Mouse (Mus musculus) WW6 (cell line): ENCODE data around the gene Acin1.

Experiments
- DNase-seq: peaks from one replicate; pipeline ENCODE4 v3.0.0-alpha.2; 2013; ENCODE audit warnings: low read depth, low spot score

Gene Acin1

GRCm38 (mm10) chr14:54609245-54609644, 77.5 kb downstream of the Acin1 start:
- DNase-seq = no peak

- no peak for DNase-seq
Measured at GRCm38 (mm10) chr14:54607226-54607625, 79.5 kb downstream of the Acin1 start.

- no peak for DNase-seq
Measured at GRCm38 (mm10) chr14:54605752-54606321, 80.9 kb downstream of the Acin1 start, which contains the start of gene 4931414P19Rik. TSS of gene 4931414P19Rik (minus strand) at chr14:54605993.

- DNase-seq = no peak
Measured at GRCm38 (mm10) chr14:54603686-54604085, 83.0 kb downstream of the Acin1 start.

- DNase-seq = peak; percentile 94
Measured at GRCm38 (mm10) chr14:54603038-54603654, 83.6 kb downstream of the Acin1 start.

- DNase-seq = no peak
Measured at GRCm38 (mm10) chr14:54602613-54603012, 84.1 kb downstream of the Acin1 start.

- DNase-seq = no peak
Measured at GRCm38 (mm10) chr14:54601601-54602000, 85.1 kb downstream of the Acin1 start.

GRCm38 (mm10) chr14:54597084-54597483, 89.6 kb downstream of the Acin1 start:
- DNase-seq = no peak

GRCm38 (mm10) chr14:54594631-54595414, 91.9 kb downstream of the Acin1 start:
- no peak for DNase-seq

- DNase-seq = no peak
Measured at GRCm38 (mm10) chr14:54594055-54594454, 92.7 kb downstream of the Acin1 start.

GRCm38 (mm10) chr14:54592319-54592934, 94.3 kb downstream of the Acin1 start:
- no peak for DNase-seq
